Mouse (Mus musculus) C2C12 (cell line): ENCODE measurements around the gene Hoxb5. TPM values are rescaled to one million over a fixed set of nuclear protein-coding genes. Genes with fewer than 3 reads are reported as not detected.

Experiments
- H3K27me3 ChIP-seq: one replicate; pipeline ENCODE4 v1.6.1; 2011; ENCODE audit not compliant: control insufficient read depth, insufficient read depth, insufficient read length
- H3K36me3 ChIP-seq: one replicate; pipeline ENCODE4 v1.6.1; 2011; ENCODE audit not compliant: control insufficient read depth, insufficient read depth
- H3K4me3 ChIP-seq: one replicate; pipeline ENCODE4 v1.5.1; 2011; ENCODE audit warnings: mild to moderate bottlenecking, control low read depth; ENCODE audit not compliant: poor library complexity, insufficient read depth, severe bottlenecking
- H3K79me2 ChIP-seq: one replicate; pipeline ENCODE4 v1.6.1; 2011; ENCODE audit not compliant: control insufficient read depth, insufficient read depth
- H3K79me3 ChIP-seq: one replicate; pipeline ENCODE4 v1.6.1; 2011; ENCODE audit warnings: low read depth, control low read depth
- H3ac ChIP-seq: one replicate; pipeline ENCODE3; 2011; ENCODE audit warnings: low read depth; ENCODE audit not compliant: control insufficient read depth, insufficient read length
- CEBPB ChIP-seq: IDR thresholded peaks from one replicate; pipeline ENCODE4 v1.6.1; 2011; ENCODE audit warnings: low read depth, mild to moderate bottlenecking, control low read depth, moderate library complexity
- CTCF ChIP-seq: IDR thresholded peaks from one replicate; pipeline ENCODE4 v1.5.1; 2011; ENCODE audit not compliant: control insufficient read depth, insufficient read depth, insufficient read length
- FOSL1 ChIP-seq: IDR thresholded peaks from one replicate; pipeline ENCODE4 v1.8.0; 2011; ENCODE audit warnings: mild to moderate bottlenecking, low read length; ENCODE audit not compliant: poor library complexity, insufficient read depth, severe bottlenecking
- MAX ChIP-seq: IDR thresholded peaks from one replicate; pipeline ENCODE4 v1.6.1; 2011; ENCODE audit warnings: mild to moderate bottlenecking, control low read depth
- MYOD1 ChIP-seq: IDR thresholded peaks from one replicate; pipeline ENCODE4 v1.6.1; 2011; ENCODE audit warnings: low read depth; ENCODE audit not compliant: control insufficient read depth, insufficient read length
- MYOG ChIP-seq: IDR thresholded peaks from one replicate; pipeline ENCODE4 v1.6.1; 2011; ENCODE audit not compliant: control insufficient read depth, insufficient read length; ENCODE audit errors: extremely low read depth
- USF1 ChIP-seq: IDR thresholded peaks from one replicate; pipeline ENCODE4 v1.6.1; 2011; ENCODE audit warnings: low read depth, mild to moderate bottlenecking, control low read depth, moderate library complexity
- polyA plus RNA-seq: library from polyadenylated mRNA; unstranded; fragments of >200 nt; fragmentation: generic; extraction: Trizol; gene quantifications from one replicate; pipeline ENCODE4 v1.2.1, GENCODE M21; 2012; ENCODE audit warnings: missing spikeins

Hoxb5 gene
- polyA plus RNA-seq, 1 experiment = not detected

GRCm38 (mm10) chr11:96270996-96271540 is 32.1 kb upstream of the Hoxb5 start, which contains the start of gene Hoxb9:
Gene Hoxb9 (plus strand): TSS chr11:96271457.
- Histone ChIP-seq H3K79me2 (no peaks in the 10 kb centered on the region), H3K4me3 (no peak within 1 kb of the TSS), H3K36me3 (no peaks in the 10 kb centered on the region), H3K27me3 (peaks cover 94% of the 10 kb centered on the region), H3ac (no peak within 1 kb of the TSS), H3K79me3 (no peaks in the 10 kb centered on the region)
- TF ChIP-seq CTCF = no peak
- TF ChIP-seq MYOG = no peak
- no peak for TF ChIP-seq FOSL1
- no peak for TF ChIP-seq CEBPB
- TF ChIP-seq MYOD1 = no peak
- TF ChIP-seq MAX = no peak

GRCm38 (mm10) chr11:96271541-96272011 is 31.6 kb upstream of the Hoxb5 start:
- no peaks in the 10 kb centered on the region for H3K79me3 ChIP-seq
- no peak overlapping the region for H3K4me3 ChIP-seq
- no peaks in the 10 kb centered on the region for H3K36me3 ChIP-seq
- no peak overlapping the region for H3ac ChIP-seq
- H3K27me3 ChIP-seq = peaks cover 93% of the 10 kb centered on the region
- H3K79me2 ChIP-seq = no peaks in the 10 kb centered on the region
- no peak for TF ChIP-seq MYOD1

DNA sequence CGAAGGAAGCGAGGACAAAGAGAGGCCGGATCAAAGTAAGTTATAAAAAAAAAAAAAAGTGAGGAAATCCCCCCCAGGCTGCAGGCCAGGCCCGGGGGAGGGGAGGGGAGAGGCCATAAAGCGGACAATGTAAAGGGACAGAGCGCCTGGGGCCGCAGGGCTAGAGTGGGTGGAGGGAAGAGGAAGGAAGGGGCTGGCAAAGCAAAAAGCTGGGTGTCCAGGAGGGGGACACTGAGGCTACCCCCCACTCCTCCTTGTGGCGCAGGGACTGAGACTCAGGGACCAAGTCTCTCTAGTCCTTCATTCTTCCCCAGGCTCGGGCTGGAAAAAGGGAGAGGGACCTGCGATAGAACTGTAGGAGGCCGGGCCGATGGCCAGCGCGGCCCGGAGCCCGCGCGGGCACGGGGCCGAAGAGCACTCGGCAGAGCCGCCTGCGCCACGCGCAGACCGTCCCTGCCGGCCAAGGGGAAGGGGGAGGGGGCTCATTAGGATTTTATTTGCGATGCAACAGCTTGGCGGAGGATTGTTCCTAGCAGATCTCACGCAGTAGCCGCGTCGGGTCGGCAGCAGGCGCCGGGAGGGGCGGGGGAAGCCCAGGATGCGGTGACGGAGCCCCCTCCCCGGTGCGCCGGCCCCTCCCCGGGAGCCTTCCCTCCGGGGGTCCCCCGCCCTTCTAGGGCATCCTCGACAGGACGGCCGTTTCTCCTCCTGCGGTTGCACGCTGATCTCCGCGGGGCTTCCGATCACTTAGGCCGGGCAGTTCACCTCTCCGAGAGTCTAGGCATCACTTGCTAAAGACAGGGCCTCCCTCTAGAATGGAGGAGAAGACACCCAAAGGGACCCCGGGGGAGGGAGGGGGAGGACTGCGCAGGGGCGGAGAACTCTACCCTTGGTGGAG is 30.9 kb upstream of the Hoxb5 start:
- no peaks in the 10 kb centered on the region for H3K36me3 ChIP-seq

DNA sequence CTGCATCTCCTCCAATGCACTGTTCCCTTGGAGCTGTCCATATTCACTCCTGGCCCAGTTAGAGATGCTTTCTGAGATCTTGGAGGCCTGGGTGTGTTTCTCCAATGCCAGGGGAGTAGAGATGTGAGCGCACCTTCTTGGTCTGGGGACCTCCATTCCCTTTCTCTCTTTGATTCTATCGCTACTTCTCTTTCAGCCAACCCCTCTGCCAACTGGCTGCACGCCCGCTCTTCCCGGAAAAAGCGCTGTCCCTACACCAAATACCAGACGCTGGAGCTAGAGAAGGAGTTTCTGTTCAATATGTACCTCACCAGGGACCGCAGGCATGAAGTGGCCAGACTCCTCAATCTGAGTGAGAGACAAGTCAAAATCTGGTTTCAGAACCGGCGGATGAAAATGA is 28.7 kb upstream of the Hoxb5 start:
- Histone ChIP-seq H3K79me3 (no peaks in the 10 kb centered on the region), H3K79me2 (no peaks in the 10 kb centered on the region), H3ac (no peak overlapping the region), H3K4me3 (no peak overlapping the region), H3K27me3 (peaks cover 93% of the 10 kb centered on the region), H3K36me3 (no peaks in the 10 kb centered on the region)
- no peak for TF ChIP-seq MYOD1
- no peak for TF ChIP-seq CEBPB
- TF ChIP-seq USF1 = no peak
- no peak for TF ChIP-seq CTCF
- TF ChIP-seq FOSL1 = no peak

More for the DNA sequence above, 30.9 kb upstream of the Hoxb5 start:
- no peak for TF ChIP-seq CTCF
- TF ChIP-seq MYOD1 = no peak
- no peak for TF ChIP-seq FOSL1
- TF ChIP-seq CEBPB = no peak
- TF ChIP-seq MYOG = no peak
- TF ChIP-seq USF1 = no peak
- no peak for TF ChIP-seq MAX
- H3K4me3 ChIP-seq = no peak overlapping the region
- H3ac ChIP-seq = no peak overlapping the region
- no peaks in the 10 kb centered on the region for H3K79me2 ChIP-seq
- no peaks in the 10 kb centered on the region for H3K79me3 ChIP-seq
- H3K27me3 ChIP-seq = peaks cover 93% of the 10 kb centered on the region

- Histone ChIP-seq H3K79me2 (no peaks in the 10 kb centered on the region), H3ac (no peak overlapping the region), H3K27me3 (peaks cover 90% of the 10 kb centered on the region), H3K36me3 (no peaks in the 10 kb centered on the region), H3K79me3 (no peaks in the 10 kb centered on the region), H3K4me3 (no peak overlapping the region)
- TF ChIP-seq MYOD1 (no peak), MAX (no peak), FOSL1 (no peak), USF1 (no peak), CTCF (no peak), MYOG (no peak), CEBPB (no peak)
Observed at GRCm38 (mm10) chr11:96275896-96276295, 27.2 kb upstream of the Hoxb5 start.
